Mouse (Mus musculus) embryo, embryonic 11 days (tissue): ENCODE results near the gene Gm12184.
"Not testable (repeated sequence)": the region's sequence is repeated elsewhere in the genome, so short reads cannot be mapped to it uniquely, and the experiment has no call there.

ENCODE experiments used
- DNase-seq: peaks from one replicate; pipeline ENCODE4 v3.0.0-alpha.2; 2015

Gene Gm12184

GRCm38 (mm10) chr11:48798984-48799920 is 27.2 kb downstream of the Gm12184 start:
- no peak for DNase-seq

- DNase-seq: no peak
Measured at GRCm38 (mm10) chr11:48798308-48798707, 28.1 kb downstream of the Gm12184 start.

- no peak for DNase-seq
Measured at GRCm38 (mm10) chr11:48797287-48797686, 29.2 kb downstream of the Gm12184 start.

GRCm38 (mm10) chr11:48796290-48796689 is 30.2 kb downstream of the Gm12184 start:
- DNase-seq: no peak

- no peak for DNase-seq
Measured at GRCm38 (mm10) chr11:48795221-48795620, 31.2 kb downstream of the Gm12184 start.

GRCm38 (mm10) chr11:48793184-48793583 is 33.3 kb downstream of the Gm12184 start:
- no peak for DNase-seq

GRCm38 (mm10) chr11:48791894-48792293 is 34.6 kb downstream of the Gm12184 start:
- not testable (repeated sequence) for DNase-seq

- DNase-seq: no peak
Measured at GRCm38 (mm10) chr11:48790946-48791345, 35.5 kb downstream of the Gm12184 start.

- peak; percentile 87 for DNase-seq
Measured at GRCm38 (mm10) chr11:48789973-48790823, 36.3 kb downstream of the Gm12184 start.

- DNase-seq: no peak
Measured at GRCm38 (mm10) chr11:48789215-48789614, 37.2 kb downstream of the Gm12184 start.

- peak; percentile 89 for DNase-seq
Measured at GRCm38 (mm10) chr11:48788311-48789089, 38.0 kb downstream of the Gm12184 start.

GRCm38 (mm10) chr11:48787455-48788211 is 38.8 kb downstream of the Gm12184 start:
- peak; percentile 60 for DNase-seq

- DNase-seq: no peak
Measured at GRCm38 (mm10) chr11:48782243-48782642, 44.2 kb downstream of the Gm12184 start.

GRCm38 (mm10) chr11:48779450-48779849 is 47.0 kb downstream of the Gm12184 start:
- DNase-seq: peak; percentile 62

GRCm38 (mm10) chr11:48777303-48777702 is 49.2 kb downstream of the Gm12184 start:
- DNase-seq: no peak

GRCm38 (mm10) chr11:48776664-48777063 is 49.8 kb downstream of the Gm12184 start:
- no peak for DNase-seq

GRCm38 (mm10) chr11:48775483-48775882 is 51.0 kb downstream of the Gm12184 start:
- DNase-seq: peak; percentile 83
